Mouse (Mus musculus): ENCODE measurements around the gene Mtor. TPM values are rescaled to one million over a fixed set of nuclear protein-coding genes. Genes with fewer than 3 reads are reported as not detected.
A peak's percentile ranks its signal among the peaks of the same experiment; 100 is the strongest.

Gene Mtor
- polyA plus RNA-seq, 1 experiment, result 44.1 TPM

GRCm38 (mm10) chr4:148590421-148591170 is 142.2 kb downstream of the Mtor start:
- no peak for DNase-seq (ENCODE audit: extremely low spot score in 1 of 2, low spot score in 1 of 2)

GRCm38 (mm10) chr4:148591171-148591630 is 142.8 kb downstream of the Mtor start, which contains the start of gene Srm:
TSS of gene Srm (plus strand) at chr4:148591503.
- DNase-seq (ENCODE audit: extremely low spot score in 1 of 2, low spot score in 1 of 2), result peak; percentile 97

DNA sequence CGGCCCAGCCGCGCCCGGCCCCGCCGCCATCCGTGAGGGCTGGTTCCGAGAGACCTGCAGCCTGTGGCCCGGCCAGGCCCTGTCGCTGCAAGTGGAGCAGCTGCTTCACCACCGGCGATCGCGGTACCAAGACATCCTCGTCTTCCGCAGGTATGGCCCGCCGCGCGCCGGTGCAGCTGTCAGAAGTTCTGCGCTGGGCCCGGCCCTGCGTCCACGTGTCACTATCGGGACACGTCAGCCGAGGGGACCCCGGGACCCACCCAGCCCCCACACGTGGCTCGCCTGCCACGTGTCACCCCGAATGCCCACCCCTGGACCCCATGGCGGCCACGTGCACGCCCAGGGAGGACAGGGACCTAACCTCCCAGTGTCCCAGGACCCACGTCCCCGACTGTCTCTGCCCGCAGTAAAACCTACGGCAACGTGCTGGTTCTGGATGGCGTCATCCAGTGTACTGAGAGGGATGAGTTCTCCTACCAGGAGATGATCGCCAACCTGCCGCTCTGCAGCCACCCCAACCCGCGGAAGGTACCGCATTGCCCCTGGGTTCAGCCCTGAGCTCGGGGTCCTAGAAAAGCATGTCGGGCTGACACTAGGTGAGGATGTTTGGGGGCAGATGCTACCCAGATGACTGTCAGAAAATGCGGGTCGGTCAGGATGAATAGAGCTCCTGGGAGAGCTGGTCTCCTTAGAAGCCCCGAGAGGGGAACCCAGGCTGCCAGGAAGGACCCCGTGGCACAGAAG is 143.4 kb downstream of the Mtor start:
- peak in 1 of 2 experiments; percentile 31 for DNase-seq (ENCODE audit: extremely low spot score in 1 of 2, low spot score in 1 of 2)

- no peak for DNase-seq (ENCODE audit: extremely low spot score in 1 of 2, low spot score in 1 of 2)
These were observed 145.6 kb downstream of the Mtor start for GRCm38 (mm10) chr4:148593996-148594395.

DNA sequence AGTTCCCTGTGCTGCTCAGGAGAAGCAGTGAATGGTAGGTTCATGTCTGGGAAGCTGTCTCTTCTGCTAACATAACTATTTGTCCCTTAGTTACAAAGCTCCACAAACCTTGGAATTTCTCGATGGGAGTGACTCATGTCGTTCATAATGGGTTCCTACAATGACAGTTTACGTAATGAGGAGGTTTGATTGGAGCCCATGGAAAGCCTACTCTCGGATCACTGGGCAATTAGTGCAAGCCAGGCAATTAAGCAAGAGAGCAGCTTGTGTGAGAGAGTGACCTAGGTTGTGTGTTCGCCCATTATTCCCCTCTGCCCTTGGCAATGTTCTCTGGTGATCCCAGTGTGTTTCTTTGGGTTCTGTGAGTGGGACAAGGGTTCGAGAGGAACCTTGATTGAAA is 147.5 kb downstream of the Mtor start:
- no peak for DNase-seq (ENCODE audit: extremely low spot score in 1 of 2, low spot score in 1 of 2)

DNA sequence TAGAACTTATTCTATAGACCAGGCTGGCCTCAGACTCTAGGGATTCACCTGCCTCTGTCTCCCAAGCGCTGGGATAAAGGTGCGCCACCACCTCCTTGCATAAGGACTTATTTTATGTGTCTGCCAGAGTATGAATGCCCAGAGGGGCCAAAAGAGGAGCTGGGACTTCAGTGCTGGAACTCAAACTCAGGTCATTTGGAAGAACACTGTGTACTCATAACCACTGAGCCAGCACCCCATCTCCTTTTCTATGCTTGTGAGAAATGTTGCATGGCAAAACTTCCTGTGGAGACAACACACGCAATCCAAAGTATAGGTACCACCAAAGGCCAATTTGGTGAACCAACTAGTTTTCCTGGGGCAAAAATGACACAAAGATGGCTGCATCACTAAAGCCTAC is 148.3 kb downstream of the Mtor start:
- DNase-seq (ENCODE audit: extremely low spot score in 1 of 2, low spot score in 1 of 2), result no peak

DNA sequence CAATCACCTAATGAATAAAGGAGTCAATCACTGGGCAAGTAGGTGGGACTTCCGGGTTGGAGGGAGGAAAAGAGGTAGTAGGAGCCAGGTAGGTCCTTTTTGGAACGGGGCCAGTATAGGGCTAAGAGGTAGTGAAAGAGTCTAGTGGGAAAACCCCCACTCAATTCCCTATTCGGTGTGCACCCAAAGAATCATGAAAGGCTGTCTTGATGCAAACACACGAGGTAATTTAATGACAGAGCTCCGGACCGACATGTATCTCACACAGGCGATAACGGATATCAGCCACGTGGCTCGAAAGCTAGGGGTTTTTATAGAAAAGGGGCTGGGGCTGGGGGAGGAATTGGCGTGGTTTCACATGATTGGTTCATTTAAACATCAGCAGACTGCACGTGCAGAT is 150.4 kb downstream of the Mtor start:
- DNase-seq (ENCODE audit: extremely low spot score in 1 of 2, low spot score in 1 of 2), result no peak

- DNase-seq (ENCODE audit: extremely low spot score in 1 of 2, low spot score in 1 of 2), result no peak
These were observed 151.9 kb downstream of the Mtor start for GRCm38 (mm10) chr4:148600316-148600715.

DNA sequence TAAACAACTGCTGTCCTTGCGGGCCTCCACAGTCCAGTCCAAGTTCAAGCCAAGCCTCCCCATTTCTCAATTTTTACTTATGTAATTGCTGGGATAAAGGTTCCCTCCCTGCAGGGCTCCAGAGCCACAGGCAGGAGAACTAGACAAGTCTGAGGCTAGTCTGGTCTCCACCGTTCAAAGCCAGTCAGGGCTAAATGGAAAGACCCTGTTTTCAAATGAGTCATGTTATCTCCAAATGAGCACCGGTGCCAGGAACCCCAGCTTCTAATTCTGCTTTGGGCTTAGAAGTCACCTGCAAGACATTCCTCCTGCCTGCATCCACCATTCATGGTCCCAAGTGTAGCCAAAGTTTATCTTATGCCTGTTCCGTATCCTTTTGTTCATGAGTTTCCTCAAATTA is 153.5 kb downstream of the Mtor start:
- no peak for DNase-seq (ENCODE audit: extremely low spot score in 1 of 2, low spot score in 1 of 2)

DNA sequence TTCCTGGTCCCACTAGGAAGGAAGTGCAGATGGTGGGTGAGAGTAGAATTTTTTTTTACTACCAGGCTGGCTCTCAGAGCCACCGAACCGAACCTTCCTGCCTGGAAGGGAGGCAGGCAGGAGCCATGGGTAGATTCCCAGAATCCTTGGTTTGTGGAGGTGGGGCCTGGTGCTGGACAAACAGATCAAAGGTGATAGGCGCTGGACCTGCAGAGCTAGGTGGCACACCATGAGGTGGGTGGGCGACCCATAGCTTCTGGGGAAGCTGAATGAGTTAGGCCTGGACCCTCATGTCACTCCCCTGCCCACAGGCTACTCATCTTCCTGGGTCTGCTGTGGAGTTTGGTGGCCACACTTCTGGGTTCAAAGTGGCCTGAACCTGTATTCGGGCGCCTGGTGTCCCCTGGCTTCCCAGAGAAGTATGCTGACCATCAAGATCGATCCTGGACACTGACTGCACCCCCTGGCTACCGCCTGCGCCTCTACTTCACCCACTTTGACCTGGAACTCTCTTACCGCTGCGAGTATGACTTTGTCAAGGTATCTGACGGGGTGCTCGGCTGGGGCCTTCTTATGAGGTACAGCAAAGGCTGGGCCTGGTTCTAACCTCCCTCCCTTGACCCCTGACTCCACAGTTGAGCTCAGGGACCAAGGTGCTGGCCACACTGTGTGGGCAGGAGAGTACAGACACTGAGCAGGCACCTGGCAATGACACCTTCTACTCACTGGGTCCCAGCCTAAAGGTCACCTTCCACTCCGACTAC is 154.1 kb downstream of the Mtor start, which contains the start of gene Masp2:
Gene Masp2, plus strand, starts transcription at position 198 of the 764 bp plus-strand sequence.
- DNase-seq (ENCODE audit: extremely low spot score in 1 of 2, low spot score in 1 of 2), result no peak

DNA sequence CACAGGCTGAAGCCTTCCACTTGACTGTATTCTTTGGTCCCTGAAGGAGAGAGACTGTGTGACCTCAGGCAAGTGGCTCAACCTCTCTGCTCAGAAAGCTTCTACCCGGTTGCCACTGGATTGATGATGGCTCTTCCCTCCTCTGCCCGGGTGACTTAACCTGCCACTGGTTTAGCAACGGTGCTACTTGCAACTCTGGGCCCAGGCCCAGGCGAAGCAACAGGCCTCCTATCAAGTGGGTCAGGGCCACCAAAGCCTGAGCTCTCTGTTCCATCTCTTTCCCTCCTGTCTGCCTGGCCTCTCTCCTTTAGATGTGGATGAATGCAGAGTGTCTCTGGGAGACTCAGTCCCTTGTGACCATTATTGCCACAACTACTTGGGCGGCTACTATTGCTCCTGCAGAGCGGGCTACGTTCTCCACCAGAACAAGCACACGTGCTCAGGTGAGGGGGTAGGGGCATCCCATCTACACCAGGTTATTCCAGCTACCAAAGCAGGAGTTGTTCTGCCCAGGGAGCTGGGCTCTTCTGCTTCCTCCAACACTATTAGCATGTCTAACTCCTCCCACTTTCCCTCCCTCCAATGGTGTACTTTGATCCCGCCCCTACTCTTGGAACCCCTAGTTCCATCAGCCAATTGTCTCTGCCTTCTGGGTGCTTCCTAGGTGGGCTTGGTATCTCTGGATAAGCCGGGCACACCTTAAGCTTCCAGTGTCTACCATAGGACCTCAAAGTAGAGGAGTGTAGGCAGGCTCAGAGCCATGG is 155.1 kb downstream of the Mtor start:
- peak in 1 of 2 experiments; percentile 40 for DNase-seq (ENCODE audit: extremely low spot score in 1 of 2, low spot score in 1 of 2)

- DNase-seq (ENCODE audit: extremely low spot score in 1 of 2, low spot score in 1 of 2), result peak; percentile 66 to 84
These were observed 155.7 kb downstream of the Mtor start for GRCm38 (mm10) chr4:148604141-148604540.

DNA sequence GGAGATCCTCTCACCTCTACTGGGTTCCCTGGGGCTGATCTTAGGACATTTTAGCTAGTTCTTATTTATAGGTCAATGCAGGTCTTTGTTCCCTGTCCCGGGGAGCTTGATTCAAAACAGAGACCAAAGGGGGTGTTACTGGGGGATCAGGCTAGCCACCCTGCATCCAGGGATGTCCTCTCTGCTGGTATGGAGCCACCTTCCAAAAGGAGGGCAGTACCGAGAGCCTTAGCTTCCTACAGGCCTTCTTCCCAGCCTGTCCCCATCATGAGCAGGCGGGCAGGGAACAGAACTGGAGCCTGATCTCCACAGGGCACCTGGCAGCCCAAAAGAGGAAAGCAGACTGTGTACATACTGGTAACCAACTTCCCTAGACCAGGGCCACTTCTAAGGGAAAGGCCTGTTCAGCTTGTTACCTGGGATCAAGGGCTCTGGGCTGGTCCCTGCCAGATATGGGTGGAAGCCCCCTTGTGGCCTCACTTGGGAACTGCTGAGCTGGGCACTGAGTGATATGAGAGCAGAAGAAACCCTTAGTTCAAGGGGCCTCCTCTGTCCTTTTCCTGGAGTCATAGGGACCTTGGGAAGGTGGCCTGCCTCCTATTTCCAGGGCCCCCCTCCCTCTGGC is 156.2 kb downstream of the Mtor start:
- DNase-seq (ENCODE audit: extremely low spot score in 1 of 2, low spot score in 1 of 2), result peak in 1 of 2 experiments; percentile 76

Other genes with a start within 250 kb of the Mtor start
- gene Disp3, start 160.6 kb upstream of the Mtor start, polyA plus RNA-seq (2012; rRNA removed), result 24.0 and 27.9 TPM in 2 replicates
- 10.4 and 10.7 TPM in 2 replicates for gene Ubiad1, start 3.8 kb upstream of the Mtor start, polyA plus RNA-seq (2012; rRNA removed)
- gene Angptl7, start 51.8 kb downstream of the Mtor start, polyA plus RNA-seq (2012; rRNA removed), result 0.28 and 0.40 TPM in 2 replicates
- 44.8 and 45.4 TPM in 2 replicates for gene Exosc10, start 109.8 kb downstream of the Mtor start, polyA plus RNA-seq (2012; rRNA removed)
- 75.6 and 87.9 TPM in 2 replicates for gene Srm, start 142.9 kb downstream of the Mtor start, polyA plus RNA-seq (2012; rRNA removed)
- 3.5 and 3.6 TPM in 2 replicates for gene Masp2, start 153.9 kb downstream of the Mtor start, polyA plus RNA-seq (2012; rRNA removed)
- gene Tardbp, start 178.4 kb downstream of the Mtor start, polyA plus RNA-seq (2012; rRNA removed), result 286 and 304 TPM in 2 replicates
- gene Gm572, start 194.7 kb downstream of the Mtor start, polyA plus RNA-seq (2012; rRNA removed), result not detected in 2 replicates

Measured in frontal cortex, adult 2 months (tissue).